28 mouse cellular contexts compared by ENCODE assay signal in genomic region chr2:126371634-126372033, GRCm38 (mm10).
A peak's percentile ranks its signal among the peaks of the same experiment; 100 is the strongest.
DNase-seq lines count a peak whose midpoint lies in the region; ATAC-seq and TF ChIP-seq lines count a peak whose summit lies in the region.
"Had no signal": no experiment of that assay in that cellular context is flagged by ENCODE, and none has a peak within 500 bp of the region (broad histone marks: within the 10 kb centered on the region; RNA-seq: fewer than 3 reads in every experiment).

No protein-coding gene starts in this region.

- no peak for TF ChIP-seq CTCF in lung, embryonic 14.5 days (IDR thresholded peaks at IDR 0.05; ENCODE audit: low read depth)
- TF ChIP-seq CTCF in lung, adult 2 months (IDR thresholded peaks at IDR 0.05; ENCODE audit: insufficient read depth, low read length) = no peak

- no peaks in the 10 kb centered on the region for H3K9me3 ChIP-seq in heart, embryonic 16.5 days (replicated peaks; ENCODE audit: control insufficient read depth, low read length)
- H3K9me3 ChIP-seq in lung, embryonic 14.5 days (ENCODE audit: low read depth, low read length) = no peaks in the 10 kb centered on the region
- H3K9me3 ChIP-seq in forebrain, embryonic 15.5 days = no peaks in the 10 kb centered on the region
- H3K9me3 ChIP-seq: heart, embryonic 10.5 days; hindbrain, embryonic 15.5 days; limb, embryonic 10.5 days; limb, embryonic 15.5 days; midbrain, embryonic 12.5 days; neural tube, embryonic 12.5 days had no signal

- peaks cover 2% of the 10 kb centered on the region; the same call in 1 of the 2 replicates for H3K4me1 ChIP-seq in heart, embryonic 16.5 days (ENCODE audit: control insufficient read depth, insufficient read depth, low read length)
- no peaks in the 10 kb centered on the region for H3K4me1 ChIP-seq in lung, embryonic 14.5 days (ENCODE audit: insufficient read depth)
- no peaks in the 10 kb centered on the region for H3K4me1 ChIP-seq in lung, adult 2 months (ENCODE audit: control insufficient read depth, insufficient read depth, low read length)
- no peaks in the 10 kb centered on the region for H3K4me1 ChIP-seq in forebrain, embryonic 15.5 days
- H3K4me1 ChIP-seq: heart, embryonic 10.5 days; hindbrain, embryonic 15.5 days; limb, embryonic 10.5 days; limb, embryonic 15.5 days; midbrain, embryonic 12.5 days; neural tube, embryonic 12.5 days had no signal

- no peaks in the 10 kb centered on the region for H3K36me3 ChIP-seq in heart, embryonic 16.5 days (ENCODE audit: control insufficient read depth, insufficient read depth)
- H3K36me3 ChIP-seq in lung, embryonic 14.5 days (ENCODE audit: insufficient read depth) = no peaks in the 10 kb centered on the region
- H3K36me3 ChIP-seq in forebrain, embryonic 15.5 days = no peaks in the 10 kb centered on the region
- H3K36me3 ChIP-seq: heart, embryonic 10.5 days; hindbrain, embryonic 15.5 days; limb, embryonic 10.5 days; limb, embryonic 15.5 days; midbrain, embryonic 12.5 days; neural tube, embryonic 12.5 days had no signal

- peak overlapping the region; percentile 24; the same call in 1 of the 2 replicates for H3K4me2 ChIP-seq in heart, embryonic 16.5 days (ENCODE audit: low read depth, low read length)
- no peak overlapping the region for H3K4me2 ChIP-seq in lung, embryonic 14.5 days
- no peak overlapping the region for H3K4me2 ChIP-seq in forebrain, embryonic 15.5 days (replicated peaks)
- H3K4me2 ChIP-seq: hindbrain, embryonic 15.5 days; limb, embryonic 15.5 days; midbrain, embryonic 12.5 days; neural tube, embryonic 12.5 days had no signal

- no peaks in the 10 kb centered on the region for H3K27me3 ChIP-seq in heart, embryonic 16.5 days (ENCODE audit: control insufficient read depth, insufficient read depth, low read length)
- H3K27me3 ChIP-seq in lung, embryonic 14.5 days (ENCODE audit: insufficient read depth, low read length) = no peaks in the 10 kb centered on the region
- no peaks in the 10 kb centered on the region for H3K27me3 ChIP-seq in forebrain, embryonic 15.5 days
- H3K27me3 ChIP-seq: hindbrain, embryonic 15.5 days; limb, embryonic 15.5 days; midbrain, embryonic 12.5 days; neural tube, embryonic 12.5 days had no signal

- H3K27ac ChIP-seq in heart, embryonic 16.5 days (ENCODE audit: low read length) = no peak overlapping the region
- H3K27ac ChIP-seq in lung, embryonic 14.5 days (ENCODE audit: low read depth) = no peak overlapping the region
- no peak overlapping the region for H3K27ac ChIP-seq in forebrain, embryonic 15.5 days (replicated peaks)
- H3K27ac ChIP-seq: heart, embryonic 10.5 days; hindbrain, embryonic 15.5 days; limb, embryonic 10.5 days; limb, embryonic 15.5 days; midbrain, embryonic 12.5 days; neural tube, embryonic 12.5 days had no signal

- TF ChIP-seq POLR2A in lung, adult 2 months (IDR thresholded peaks at IDR 0.05; ENCODE audit: borderline replicate concordance, extremely low read depth, low read depth, low read length) = no peak

- WGBS in heart, embryonic 16.5 days = 38% methylated on average over 8 of the region's 8 CpGs
- WGBS in lung, embryonic 14.5 days = 39% methylated on average over 8 of the region's 8 CpGs
- WGBS in lung, adult 2 months = 60% methylated on average over 8 of the region's 8 CpGs
- 93% methylated on average over 8 of the region's 8 CpGs for WGBS in forebrain, embryonic 15.5 days

- no peak overlapping the region for H3K4me3 ChIP-seq in heart, embryonic 16.5 days (ENCODE audit: low read length)
- H3K4me3 ChIP-seq in lung, embryonic 14.5 days (ENCODE audit: low read depth, low read length) = no peak overlapping the region
- no peak overlapping the region for H3K4me3 ChIP-seq in lung, adult 2 months (replicated peaks; ENCODE audit: extremely low read depth, low read depth, low read length)
- no peak overlapping the region for H3K4me3 ChIP-seq in forebrain, embryonic 15.5 days
- H3K4me3 ChIP-seq: erythroblast, embryonic 14.5 days; heart, embryonic 10.5 days; hindbrain, embryonic 15.5 days; limb, embryonic 10.5 days; limb, embryonic 15.5 days; midbrain, embryonic 12.5 days; myocyte; neural tube, embryonic 12.5 days had no signal

- no peak for DNase-seq in heart, postnatal 4 days
- DNase-seq in lung, embryonic 14.5 days = peak; percentile 50
- no peak for DNase-seq in lung, adult 2 months
- DNase-seq in adrenal gland, postnatal 25 days = no peak
- DNase-seq: adrenal gland, postnatal 36 days; cerebellum, adult 18-20 months; cerebellum, postnatal 10 days; forebrain, postnatal 0 days; kidney, adult 9 months; kidney, postnatal 10 days; layer of hippocampus, postnatal 36 days; liver, postnatal 0 days; right cerebral cortex, adult 18-20 months; spleen, adult 18-20 months; thymus, postnatal 4 days had no signal

- no peak overlapping the region for H3K9ac ChIP-seq in heart, embryonic 16.5 days (ENCODE audit: low read length)
- H3K9ac ChIP-seq in lung, embryonic 14.5 days = no peak overlapping the region
- no peak overlapping the region for H3K9ac ChIP-seq in forebrain, embryonic 15.5 days (replicated peaks)
- H3K9ac ChIP-seq: forebrain, postnatal 0 days; hindbrain, embryonic 15.5 days; limb, embryonic 15.5 days; liver, postnatal 0 days; midbrain, embryonic 12.5 days; neural tube, embryonic 12.5 days had no signal

- ATAC-seq in heart, embryonic 16.5 days (replicated peaks; ENCODE audit: extremely low read depth, insufficient read depth, low FRiP score) = no peak
- peak; percentile 65; the same call in 1 of the 2 replicates for ATAC-seq in lung, embryonic 14.5 days (ENCODE audit: insufficient read depth)
- peak; percentile 88 for ATAC-seq in megakaryocyte-erythroid progenitor cell, adult 5-6 weeks (replicated peaks; ENCODE audit: low FRiP score, low TSS enrichment, poor library complexity, severe bottlenecking)
- ATAC-seq in forebrain, embryonic 15.5 days (replicated peaks) = no peak
- ATAC-seq: CD4-positive, CD25-positive, alpha-beta regulatory T cell, adult 4 months; forebrain, postnatal 0 days; inflammation-experienced regulatory T-cells, adult 6 months; liver, postnatal 0 days had no signal

Comparison
In these comparisons a context has a peak if more than half of its experiments do, and no peak if none do; other contexts are left out.
1. ATAC-seq: peak in lung, embryonic 14.5 days (single experiment) and megakaryocyte-erythroid progenitor cell, adult 5-6 weeks (single experiment); none in heart, embryonic 16.5 days (single experiment) and forebrain, embryonic 15.5 days (single experiment).